Mouse (Mus musculus): Measurements from ENCODE around the gene Runx2. TPM values are rescaled to one million over a fixed set of nuclear protein-coding genes. Genes with fewer than 3 reads are reported as not detected.

Gene Runx2
- polyA plus RNA-seq, 1 experiment from 2014 or later, result 4.6 TPM

DNA sequence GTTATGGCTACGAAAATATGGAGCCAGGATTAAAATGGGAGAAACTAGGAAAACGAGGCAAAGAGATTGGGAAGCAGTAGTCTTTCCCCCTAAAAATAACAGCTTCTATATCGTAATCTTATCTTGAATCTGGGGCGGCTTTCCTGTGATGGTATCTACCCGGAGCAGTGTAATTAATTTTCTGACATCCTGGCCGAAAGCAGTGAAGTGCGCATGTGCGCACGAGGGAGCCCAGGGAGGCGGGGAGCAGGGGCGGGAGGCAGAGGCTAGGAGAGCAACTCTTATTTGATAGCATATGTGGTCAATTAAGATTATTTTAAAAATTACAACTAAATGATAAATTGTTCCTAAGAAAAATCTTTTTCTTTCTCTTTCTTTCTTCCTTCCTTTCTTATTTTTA lies 195.9 kb downstream of the Runx2 start:
- Histone ChIP-seq H3K36me3 (no peaks in the 10 kb centered on the region), H3K9me3 (replicated peaks) (no peaks in the 10 kb centered on the region), H3K4me1 (peaks cover 47% of the 10 kb centered on the region), H3K4me3 (peak overlapping the region; percentile 37), H3K27ac (peak overlapping the region; percentile 69), H3K27me3 (ENCODE audit: low read depth, poor library complexity, severe bottlenecking) (no peaks in the 10 kb centered on the region)
- 27% methylated on average over 11 of the region's 11 CpGs for WGBS
- DNase-seq (ENCODE audit: low spot score), result peak; percentile 72

GRCm38 (mm10) chr17:44618175-44618574 lies 196.4 kb downstream of the Runx2 start:
- no peaks in the 10 kb centered on the region for H3K9me3 ChIP-seq (replicated peaks)
- H3K36me3 ChIP-seq, result no peaks in the 10 kb centered on the region
- 18% methylated on average over 10 of the region's 10 CpGs for WGBS
- H3K27me3 ChIP-seq (ENCODE audit: low read depth, poor library complexity, severe bottlenecking), result no peaks in the 10 kb centered on the region
- H3K27ac ChIP-seq, result peak overlapping the region; percentile 69
- peak; percentile 74 for DNase-seq (ENCODE audit: low spot score)
- peaks cover 52% of the 10 kb centered on the region for H3K4me1 ChIP-seq
- H3K4me3 ChIP-seq, result peak overlapping the region; percentile 37; the same call in 1 of the 2 replicates

DNA sequence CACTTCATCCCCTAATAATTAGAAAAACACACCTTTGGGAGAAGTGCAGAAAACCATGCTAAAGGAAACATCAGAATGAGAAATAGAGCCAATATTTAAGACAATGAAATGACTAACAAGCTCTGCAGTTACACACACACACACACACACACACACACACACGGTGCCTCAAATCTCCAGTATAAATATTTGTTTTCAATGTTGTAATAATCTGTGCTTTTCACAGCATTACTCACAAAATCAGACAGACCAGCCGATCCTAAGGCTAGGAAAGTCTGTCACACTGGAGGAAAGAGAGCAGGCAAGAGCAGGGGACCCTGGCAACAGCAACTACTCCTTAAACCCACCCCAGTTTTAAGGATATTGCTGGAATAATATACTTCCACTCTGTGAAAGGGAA lies 196.9 kb downstream of the Runx2 start:
- Histone ChIP-seq H3K36me3 (no peaks in the 10 kb centered on the region), H3K27ac (peak overlapping the region; percentile 69), H3K9me3 (replicated peaks) (no peaks in the 10 kb centered on the region), H3K27me3 (ENCODE audit: low read depth, poor library complexity, severe bottlenecking) (no peaks in the 10 kb centered on the region), H3K4me1 (peaks cover 57% of the 10 kb centered on the region), H3K4me3 (0 out of 2 replicates have a peak overlapping the region, but pooled peaks have one; percentile 37)
- 69% methylated on average over 2 of the region's 2 CpGs for WGBS
- no peak for DNase-seq (ENCODE audit: low spot score)

GRCm38 (mm10) chr17:44613716-44614715 lies 200.6 kb downstream of the Runx2 start:
- H3K4me3 ChIP-seq, result no peak overlapping the region
- peaks cover 77% of the 10 kb centered on the region for H3K4me1 ChIP-seq
- H3K36me3 ChIP-seq, result no peaks in the 10 kb centered on the region
- no peaks in the 10 kb centered on the region for H3K9me3 ChIP-seq (replicated peaks)
- H3K27ac ChIP-seq, result peak overlapping the region; percentile 61; the same call in 1 of the 2 replicates
- 78% methylated on average over 26 of the region's 26 CpGs for WGBS
- DNase-seq (ENCODE audit: low spot score), result no peak
- H3K27me3 ChIP-seq (ENCODE audit: low read depth, poor library complexity, severe bottlenecking), result no peaks in the 10 kb centered on the region

GRCm38 (mm10) chr17:44612641-44613040 lies 202.0 kb downstream of the Runx2 start:
- no peaks in the 10 kb centered on the region; the same call in 1 of the 2 replicates for H3K27me3 ChIP-seq (ENCODE audit: low read depth, poor library complexity, severe bottlenecking)
- H3K4me3 ChIP-seq, result no peak overlapping the region
- WGBS, result 33% methylated on average over 8 of the region's 8 CpGs
- 0 out of 2 replicates have a peak, but pooled peaks cover 2% of the 10 kb centered on the region for H3K36me3 ChIP-seq
- peaks cover 65% of the 10 kb centered on the region for H3K4me1 ChIP-seq
- peak overlapping the region; percentile 31; the same call in 1 of the 2 replicates for H3K27ac ChIP-seq
- DNase-seq (ENCODE audit: low spot score), result no peak
- no peaks in the 10 kb centered on the region for H3K9me3 ChIP-seq (replicated peaks)

- Histone ChIP-seq H3K36me3 (0 out of 2 replicates have a peak, but pooled peaks cover 2% of the 10 kb centered on the region), H3K27ac (no peak overlapping the region), H3K9me3 (replicated peaks) (no peaks in the 10 kb centered on the region), H3K4me3 (no peak overlapping the region), H3K27me3 (ENCODE audit: low read depth, poor library complexity, severe bottlenecking) (no peaks in the 10 kb centered on the region; the same call in 1 of the 2 replicates), H3K4me1 (peaks cover 60% of the 10 kb centered on the region)
- DNase-seq (ENCODE audit: low spot score), result no peak
- WGBS, result 89% methylated on average over 3 of the region's 3 CpGs
Measured at GRCm38 (mm10) chr17:44612002-44612401, 202.6 kb downstream of the Runx2 start.

DNA sequence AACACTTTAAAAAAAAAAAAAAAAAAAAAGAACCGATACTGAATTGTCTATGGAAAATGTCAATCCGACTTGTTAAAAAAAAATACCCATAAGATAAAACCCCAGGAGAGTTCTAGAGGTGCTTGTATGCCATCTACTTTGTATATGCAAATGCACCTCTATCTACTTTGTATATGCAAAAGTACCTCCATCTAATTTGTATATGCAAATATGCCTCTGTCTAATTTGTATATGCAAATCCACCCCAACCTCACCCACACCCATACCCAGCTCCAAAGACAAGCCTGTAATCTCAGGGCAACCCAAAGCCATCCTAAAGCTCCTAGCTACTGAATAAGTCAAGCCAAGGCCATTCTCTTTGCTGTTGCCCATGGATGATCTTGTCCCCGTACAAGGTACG lies 203.1 kb downstream of the Runx2 start:
- Histone ChIP-seq H3K4me3 (no peak overlapping the region), H3K27ac (no peak overlapping the region), H3K9me3 (replicated peaks) (no peaks in the 10 kb centered on the region), H3K4me1 (peaks cover 60% of the 10 kb centered on the region), H3K27me3 (ENCODE audit: low read depth, poor library complexity, severe bottlenecking) (no peaks in the 10 kb centered on the region; the same call in 1 of the 2 replicates), H3K36me3 (0 out of 2 replicates have a peak, but pooled peaks cover 2% of the 10 kb centered on the region)
- no peak for DNase-seq (ENCODE audit: low spot score)
- WGBS, result 86% methylated on average over 4 of the region's 4 CpGs

- Histone ChIP-seq H3K27ac (no peak overlapping the region), H3K4me1 (peaks cover 60% of the 10 kb centered on the region)
- 67% methylated on average over 6 of the region's 6 CpGs for WGBS
Measured at GRCm38 (mm10) chr17:44610828-44611227, 203.8 kb downstream of the Runx2 start.

DNA sequence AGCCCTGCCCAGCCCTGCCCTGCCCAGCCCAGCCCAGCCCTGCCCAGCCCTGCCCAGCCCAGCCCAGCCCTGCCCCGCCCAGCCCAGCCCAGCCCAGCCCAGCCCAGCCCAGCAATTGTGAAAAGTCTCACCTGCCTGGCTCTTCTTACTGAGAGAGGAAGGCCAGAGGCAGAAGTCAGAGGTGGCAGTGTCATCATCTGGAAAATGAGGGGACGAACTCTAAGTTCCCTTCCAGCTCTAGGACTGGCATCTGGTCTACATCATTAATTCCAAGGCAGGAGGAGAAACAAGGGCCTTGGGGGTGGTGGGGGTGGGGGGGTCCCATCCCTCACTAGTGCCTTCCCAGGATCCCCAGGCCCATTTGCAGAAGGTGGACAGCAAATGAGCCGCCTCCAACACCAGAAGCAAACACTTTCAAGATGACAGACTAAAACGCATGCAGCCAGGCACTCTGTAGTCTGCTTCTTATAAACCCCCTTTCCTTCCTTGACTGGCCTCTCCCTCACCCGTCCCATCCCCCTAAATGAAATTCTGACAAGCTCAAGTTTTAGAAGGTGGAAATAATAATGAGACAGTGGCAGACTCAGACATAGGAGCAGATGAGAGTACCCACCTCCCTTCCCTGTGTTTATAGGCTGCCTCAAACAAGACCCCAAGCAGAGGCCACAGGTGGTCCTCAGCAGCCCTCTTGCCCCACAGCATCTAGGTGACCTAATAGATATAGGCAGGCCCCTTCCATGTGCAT lies 204.5 kb downstream of the Runx2 start:
- no peaks in the 10 kb centered on the region for H3K9me3 ChIP-seq (replicated peaks)
- H3K4me1 ChIP-seq, result peaks cover 60% of the 10 kb centered on the region
- 0 out of 2 replicates have a peak, but pooled peaks cover 2% of the 10 kb centered on the region for H3K36me3 ChIP-seq
- H3K27ac ChIP-seq, result no peak overlapping the region
- 27% methylated on average over 5 of the region's 5 CpGs for WGBS
- no peak overlapping the region for H3K4me3 ChIP-seq
- no peak for DNase-seq (ENCODE audit: low spot score)
- H3K27me3 ChIP-seq (ENCODE audit: low read depth, poor library complexity, severe bottlenecking), result no peaks in the 10 kb centered on the region; the same call in 1 of the 2 replicates

More at GRCm38 (mm10) chr17:44610828-44611227, 203.8 kb downstream of the Runx2 start:
- H3K27me3 ChIP-seq (ENCODE audit: low read depth, poor library complexity, severe bottlenecking), result no peaks in the 10 kb centered on the region; the same call in 1 of the 2 replicates
- no peaks in the 10 kb centered on the region for H3K9me3 ChIP-seq (replicated peaks)
- 0 out of 2 replicates have a peak, but pooled peaks cover 2% of the 10 kb centered on the region for H3K36me3 ChIP-seq
- no peak for DNase-seq (ENCODE audit: low spot score)
- no peak overlapping the region for H3K4me3 ChIP-seq

DNA sequence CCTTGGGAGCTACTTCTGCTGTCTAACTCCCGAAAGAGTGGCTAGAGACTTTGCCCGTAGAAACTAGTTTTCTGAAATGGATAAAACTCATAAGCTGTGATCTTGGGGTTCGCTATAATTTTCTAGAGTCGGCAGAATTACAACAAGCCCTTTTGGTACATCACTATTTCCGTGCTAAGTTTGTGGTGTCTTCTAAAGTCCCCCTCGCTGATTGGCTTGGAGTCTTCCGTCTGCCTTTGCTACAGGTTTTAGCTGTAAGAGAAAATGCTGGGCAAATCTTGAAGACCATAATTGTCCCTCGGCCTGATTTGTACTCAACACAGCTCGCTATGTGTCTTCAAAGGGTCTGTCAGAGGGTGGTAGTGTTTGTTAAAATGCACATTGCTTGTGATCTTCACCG lies 205.2 kb downstream of the Runx2 start:
- H3K4me1 ChIP-seq, result peaks cover 54% of the 10 kb centered on the region
- no peaks in the 10 kb centered on the region for H3K9me3 ChIP-seq (replicated peaks)
- H3K4me3 ChIP-seq, result no peak overlapping the region
- no peak for DNase-seq (ENCODE audit: low spot score)
- 75% methylated on average over 10 of the region's 10 CpGs for WGBS
- H3K27ac ChIP-seq, result no peak overlapping the region
- H3K27me3 ChIP-seq (ENCODE audit: low read depth, poor library complexity, severe bottlenecking), result no peaks in the 10 kb centered on the region; the same call in 1 of the 2 replicates
- 0 out of 2 replicates have a peak, but pooled peaks cover 2% of the 10 kb centered on the region for H3K36me3 ChIP-seq

DNA sequence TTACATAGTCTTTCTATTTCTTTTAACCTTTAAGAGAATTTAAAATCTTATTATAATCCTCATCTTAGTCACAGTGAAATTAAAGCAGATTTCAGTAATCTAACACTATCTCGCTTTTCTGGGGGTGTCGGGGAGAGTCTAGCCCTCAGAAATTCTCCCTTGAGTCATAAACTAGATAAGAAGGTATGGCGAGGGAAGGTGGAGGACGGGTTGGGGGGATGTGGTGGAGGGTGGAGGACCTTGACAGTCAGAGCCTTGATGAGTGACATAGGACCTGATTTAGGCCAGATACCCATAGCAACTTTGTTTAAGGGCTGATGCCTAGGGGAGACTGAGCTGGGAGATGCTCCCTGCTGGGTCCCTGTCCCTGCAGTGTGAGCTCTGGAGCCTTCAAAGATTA lies 205.7 kb downstream of the Runx2 start:
- Histone ChIP-seq H3K36me3 (0 out of 2 replicates have a peak, but pooled peaks cover 2% of the 10 kb centered on the region), H3K9me3 (replicated peaks) (no peaks in the 10 kb centered on the region), H3K27me3 (ENCODE audit: low read depth, poor library complexity, severe bottlenecking) (no peaks in the 10 kb centered on the region; the same call in 1 of the 2 replicates), H3K4me3 (no peak overlapping the region), H3K4me1 (peaks cover 49% of the 10 kb centered on the region), H3K27ac (no peak overlapping the region)
- WGBS, result 79% methylated on average over 4 of the region's 4 CpGs
- DNase-seq (ENCODE audit: low spot score), result no peak

GRCm38 (mm10) chr17:44607383-44607782 lies 207.2 kb downstream of the Runx2 start:
- H3K27ac ChIP-seq, result no peak overlapping the region
- H3K4me3 ChIP-seq, result no peak overlapping the region
- no peak for DNase-seq (ENCODE audit: low spot score)

More at GRCm38 (mm10) chr17:44607383-44607782, 207.2 kb downstream of the Runx2 start:
- no peaks in the 10 kb centered on the region for H3K9me3 ChIP-seq (replicated peaks)
- 0 out of 2 replicates have a peak, but pooled peaks cover 2% of the 10 kb centered on the region for H3K36me3 ChIP-seq
- WGBS, result 84% methylated on average over 8 of the region's 8 CpGs
- peaks cover 34% of the 10 kb centered on the region for H3K4me1 ChIP-seq
- H3K27me3 ChIP-seq (ENCODE audit: low read depth, poor library complexity, severe bottlenecking), result no peaks in the 10 kb centered on the region; the same call in 1 of the 2 replicates

All from limb, embryonic 10.5 days (tissue).